Mouse (Mus musculus): ENCODE data around the gene Aamp. TPM values are rescaled to one million over a fixed set of nuclear protein-coding genes. Genes with fewer than 3 reads are reported as not detected.
"Not testable (repeated sequence)": the region's sequence is repeated elsewhere in the genome, so short reads cannot be mapped to it uniquely, and the experiment has no call there.

Aamp gene
- total and polyA plus RNA-seq, 3 experiments: 89.3 to 116 (median 100) TPM

- H3K27me3 ChIP-seq (ENCODE audit: control insufficient read depth, insufficient read depth, low read length); H3K36me3 ChIP-seq (ENCODE audit: control insufficient read depth, insufficient read depth, low read length); H3K9ac ChIP-seq (ENCODE audit: low read depth, low read length); H3K79me2 ChIP-seq (replicated peaks; ENCODE audit: control insufficient read depth, insufficient read depth, low read length); intact Hi-C loops (cut with DNase I); DNase-seq; H3K4me3 ChIP-seq; H3K27ac ChIP-seq: not testable (repeated sequence)
- peak; percentile 49 for TF ChIP-seq CTCF (IDR thresholded peaks at IDR 0.05)
- 94% methylated on average over 2 of the region's 2 CpGs for WGBS
- H3K4me1 ChIP-seq (ENCODE audit: control insufficient read depth, insufficient read depth, low read length): peaks cover 13% of the 10 kb centered on the region
These were observed 42.4 kb upstream of the Aamp start for GRCm38 (mm10) chr1:74326916-74327315.

GRCm38 (mm10) chr1:74321396-74321795, 36.9 kb upstream of the Aamp start:
- Histone ChIP-seq H3K27me3 (ENCODE audit: control insufficient read depth, insufficient read depth, low read length) (no peaks in the 10 kb centered on the region), H3K4me1 (ENCODE audit: control insufficient read depth, insufficient read depth, low read length) (peaks cover 3% of the 10 kb centered on the region), H3K79me2 (replicated peaks; ENCODE audit: control insufficient read depth, insufficient read depth, low read length) (no peaks in the 10 kb centered on the region), H3K27ac (peak overlapping the region; percentile 26), H3K4me3 (no peak overlapping the region), H3K9ac (ENCODE audit: low read depth, low read length) (no peak overlapping the region), H3K36me3 (ENCODE audit: control insufficient read depth, insufficient read depth, low read length) (no peaks in the 10 kb centered on the region)
- WGBS: 35% methylated on average over 3 of the region's 3 CpGs
- intact Hi-C loops (cut with DNase I): no loop called here
- DNase-seq: no peak
- TF ChIP-seq EP300 (IDR thresholded peaks at IDR 0.05; ENCODE audit: insufficient read depth, low read depth, low read length): no peak
- no peak for TF ChIP-seq POLR2A (IDR thresholded peaks at IDR 0.05; ENCODE audit: insufficient read depth, low read depth, low read length)
- TF ChIP-seq CTCF (IDR thresholded peaks at IDR 0.05): no peak

GRCm38 (mm10) chr1:74318711-74319110, 34.2 kb upstream of the Aamp start:
- Histone ChIP-seq H3K9ac (ENCODE audit: low read depth, low read length) (no peak overlapping the region), H3K79me2 (replicated peaks; ENCODE audit: control insufficient read depth, insufficient read depth, low read length) (no peaks in the 10 kb centered on the region), H3K27me3 (ENCODE audit: control insufficient read depth, insufficient read depth, low read length) (no peaks in the 10 kb centered on the region), H3K36me3 (ENCODE audit: control insufficient read depth, insufficient read depth, low read length) (no peaks in the 10 kb centered on the region), H3K4me3 (no peak overlapping the region), H3K4me1 (ENCODE audit: control insufficient read depth, insufficient read depth, low read length) (peaks cover 6% of the 10 kb centered on the region), H3K27ac (no peak overlapping the region)
- DNase-seq: no peak
- WGBS: 96% methylated on average over 3 of the region's 3 CpGs
- TF ChIP-seq CTCF (IDR thresholded peaks at IDR 0.05) (no peak), POLR2A (IDR thresholded peaks at IDR 0.05; ENCODE audit: insufficient read depth, low read depth, low read length) (no peak), EP300 (IDR thresholded peaks at IDR 0.05; ENCODE audit: insufficient read depth, low read depth, low read length) (no peak)
- intact Hi-C loops (cut with DNase I): no loop called here

GRCm38 (mm10) chr1:74316114-74316827, 31.7 kb upstream of the Aamp start:
- peaks cover 4% of the 10 kb centered on the region for H3K4me1 ChIP-seq (ENCODE audit: control insufficient read depth, insufficient read depth, low read length)
- intact Hi-C loops (cut with DNase I): no loop called here
- H3K79me2 ChIP-seq (replicated peaks; ENCODE audit: control insufficient read depth, insufficient read depth, low read length): no peaks in the 10 kb centered on the region
- no peaks in the 10 kb centered on the region for H3K27me3 ChIP-seq (ENCODE audit: control insufficient read depth, insufficient read depth, low read length)
- no peak overlapping the region for H3K4me3 ChIP-seq
- TF ChIP-seq POLR2A (IDR thresholded peaks at IDR 0.05; ENCODE audit: insufficient read depth, low read depth, low read length): no peak
- no peak for TF ChIP-seq EP300 (IDR thresholded peaks at IDR 0.05; ENCODE audit: insufficient read depth, low read depth, low read length)
- no peak for TF ChIP-seq CTCF (IDR thresholded peaks at IDR 0.05)
- no peak for DNase-seq
- H3K36me3 ChIP-seq (ENCODE audit: control insufficient read depth, insufficient read depth, low read length): no peaks in the 10 kb centered on the region
- no peak overlapping the region for H3K27ac ChIP-seq
- 67% methylated on average over 4 of the region's 4 CpGs for WGBS
- H3K9ac ChIP-seq (ENCODE audit: low read depth, low read length): no peak overlapping the region

GRCm38 (mm10) chr1:74314796-74315195, 30.3 kb upstream of the Aamp start:
- Histone ChIP-seq H3K9ac (ENCODE audit: low read depth, low read length) (no peak overlapping the region), H3K27me3 (ENCODE audit: control insufficient read depth, insufficient read depth, low read length) (no peaks in the 10 kb centered on the region), H3K27ac (peak overlapping the region; percentile 67), H3K4me3 (no peak overlapping the region), H3K79me2 (replicated peaks; ENCODE audit: control insufficient read depth, insufficient read depth, low read length) (no peaks in the 10 kb centered on the region), H3K36me3 (ENCODE audit: control insufficient read depth, insufficient read depth, low read length) (no peaks in the 10 kb centered on the region), H3K4me1 (ENCODE audit: control insufficient read depth, insufficient read depth, low read length) (peaks cover 8% of the 10 kb centered on the region)
- WGBS: 60% methylated on average over 3 of the region's 3 CpGs
- TF ChIP-seq EP300 (IDR thresholded peaks at IDR 0.05; ENCODE audit: insufficient read depth, low read depth, low read length) (no peak), POLR2A (IDR thresholded peaks at IDR 0.05; ENCODE audit: insufficient read depth, low read depth, low read length) (no peak), CTCF (IDR thresholded peaks at IDR 0.05) (no peak)
- intact Hi-C loops (cut with DNase I): loop anchor here (2.0 kb wide), 1 partner anchor 16 kb away; no protein-coding TSS in a partner anchor
- DNase-seq: no peak

GRCm38 (mm10) chr1:74313049-74313692, 28.6 kb upstream of the Aamp start:
- Histone ChIP-seq H3K4me3 (no peak overlapping the region), H3K4me1 (ENCODE audit: control insufficient read depth, insufficient read depth, low read length) (peaks cover 8% of the 10 kb centered on the region), H3K27ac (no peak overlapping the region), H3K36me3 (ENCODE audit: control insufficient read depth, insufficient read depth, low read length) (no peaks in the 10 kb centered on the region), H3K27me3 (ENCODE audit: control insufficient read depth, insufficient read depth, low read length) (no peaks in the 10 kb centered on the region), H3K79me2 (replicated peaks; ENCODE audit: control insufficient read depth, insufficient read depth, low read length) (no peaks in the 10 kb centered on the region), H3K9ac (ENCODE audit: low read depth, low read length) (no peak overlapping the region)
- 1% methylated on average over 3 of the region's 3 CpGs for WGBS
- peak in 1 of 2 experiments; percentile 56 for DNase-seq
- intact Hi-C loops (cut with DNase I): loop anchor here (1.0 to 2.0 kb wide), 3 partner anchors 49 to 140 kb away; partner anchors contain the start of gene Catip
- TF ChIP-seq CTCF (IDR thresholded peaks at IDR 0.05): peak; percentile 96
- TF ChIP-seq EP300 (IDR thresholded peaks at IDR 0.05; ENCODE audit: insufficient read depth, low read depth, low read length): no peak
- no peak for TF ChIP-seq POLR2A (IDR thresholded peaks at IDR 0.05; ENCODE audit: insufficient read depth, low read depth, low read length)
